Mouse (Mus musculus): ENCODE measurements around the gene Yars2.
"Not testable (repeated sequence)": the region's sequence is repeated elsewhere in the genome, so short reads cannot be mapped to it uniquely, and the experiment has no call there.

The Yars2 gene

GRCm38 (mm10) chr16:16302369-16303137 lies at the start of gene Yars2:
Gene Yars2 (plus strand): TSS chr16:16302965.
- DNase-seq (ENCODE audit: low spot score): peak; percentile 79

- DNase-seq (ENCODE audit: low spot score): no peak
These were observed 49.3 kb upstream of the Yars2 start for GRCm38 (mm10) chr16:16253326-16254074.

- DNase-seq (ENCODE audit: low spot score): no peak
These were observed 47.5 kb upstream of the Yars2 start for GRCm38 (mm10) chr16:16255217-16255616.

GRCm38 (mm10) chr16:16255874-16256273 lies 46.9 kb upstream of the Yars2 start:
- DNase-seq (ENCODE audit: low spot score): no peak

- DNase-seq (ENCODE audit: low spot score): no peak
These were observed 46.1 kb upstream of the Yars2 start for GRCm38 (mm10) chr16:16256672-16257071.

GRCm38 (mm10) chr16:16260882-16261281 lies 41.9 kb upstream of the Yars2 start:
- no peak for DNase-seq (ENCODE audit: low spot score)

GRCm38 (mm10) chr16:16261481-16261880 lies 41.3 kb upstream of the Yars2 start:
- DNase-seq (ENCODE audit: low spot score): no peak

- no peak for DNase-seq (ENCODE audit: low spot score)
These were observed 40.3 kb upstream of the Yars2 start for GRCm38 (mm10) chr16:16262436-16262835.

GRCm38 (mm10) chr16:16272978-16273377 lies 29.8 kb upstream of the Yars2 start:
- DNase-seq (ENCODE audit: low spot score): no peak

- no peak for DNase-seq (ENCODE audit: low spot score)
These were observed 29.0 kb upstream of the Yars2 start for GRCm38 (mm10) chr16:16273752-16274151.

- DNase-seq (ENCODE audit: low spot score): peak; percentile 38
These were observed 518 bp downstream of the Yars2 start for GRCm38 (mm10) chr16:16303138-16303827.

GRCm38 (mm10) chr16:16303888-16304287 lies 1.1 kb downstream of the Yars2 start:
- no peak for DNase-seq (ENCODE audit: low spot score)

GRCm38 (mm10) chr16:16311319-16311718 lies 8.6 kb downstream of the Yars2 start:
- DNase-seq (ENCODE audit: low spot score): no peak

- no peak for DNase-seq (ENCODE audit: low spot score)
These were observed 23.1 kb downstream of the Yars2 start for GRCm38 (mm10) chr16:16325775-16326336.

GRCm38 (mm10) chr16:16346420-16346819 lies 43.7 kb downstream of the Yars2 start:
- DNase-seq (ENCODE audit: low spot score): no peak

- DNase-seq (ENCODE audit: low spot score): no peak
These were observed 55.1 kb downstream of the Yars2 start for GRCm38 (mm10) chr16:16357908-16358307.

- peak; percentile 87 for DNase-seq (ENCODE audit: low spot score)
These were observed 55.8 kb downstream of the Yars2 start, which contains the start of gene Dnm1l for GRCm38 (mm10) chr16:16358481-16359100. Gene Dnm1l (minus strand): TSS chr16:16358959.

- not testable (repeated sequence) for DNase-seq (ENCODE audit: low spot score)
These were observed 56.3 kb downstream of the Yars2 start for GRCm38 (mm10) chr16:16359101-16359482.
